Mouse (Mus musculus) heart, embryonic 12.5 days (tissue): ENCODE results near the gene Mfap1b. TPM values are rescaled to one million over a fixed set of nuclear protein-coding genes. Genes with fewer than 3 reads are reported as not detected.

Source experiments
- ATAC-seq: fragments of 200-750 bp; cut with Nextera tagmentation; 2 replicates; pipeline ENCODE4 v1.8.0; 2017; ENCODE audit warnings: moderate TSS enrichment, moderate library complexity; ENCODE audit not compliant: insufficient number of reproducible peaks, low FRiP score
- H3K27ac ChIP-seq: fragments of 300-500 bp; sonication (generic); 2 replicates; pipeline ENCODE4 v1.5.1; 2016; ENCODE audit warnings: mild to moderate bottlenecking, moderate library complexity; ENCODE audit not compliant: poor library complexity, severe bottlenecking
- H3K27me3 ChIP-seq: fragments of 300-500 bp; sonication (generic); replicated peaks from 2 replicates; pipeline ENCODE4 v1.6.1; 2016; ENCODE audit warnings: mild to moderate bottlenecking, moderate library complexity
- H3K36me3 ChIP-seq: fragments of 300-500 bp; sonication (generic); 2 replicates; pipeline ENCODE4 v1.6.1; 2016; ENCODE audit warnings: mild to moderate bottlenecking, moderate library complexity
- H3K4me1 ChIP-seq: fragments of 300-500 bp; sonication (generic); replicated peaks from 2 replicates; pipeline ENCODE4 v1.6.1; 2016; ENCODE audit warnings: mild to moderate bottlenecking
- H3K4me2 ChIP-seq: fragments of 300-500 bp; sonication (generic); 2 replicates; pipeline ENCODE4 v1.6.1; 2016; ENCODE audit warnings: mild to moderate bottlenecking, moderate library complexity
- H3K4me3 ChIP-seq: fragments of 300-500 bp; sonication (generic); 2 replicates; pipeline ENCODE4 v1.5.1; 2016; ENCODE audit warnings: mild to moderate bottlenecking
- H3K9ac ChIP-seq: fragments of 300-500 bp; sonication (generic); 2 replicates; pipeline ENCODE4 v1.6.1; 2016; ENCODE audit warnings: mild to moderate bottlenecking, moderate library complexity
- H3K9me3 ChIP-seq: fragments of 300-500 bp; sonication (generic); replicated peaks from 2 replicates; pipeline ENCODE4 v1.6.1; 2016; ENCODE audit warnings: mild to moderate bottlenecking, moderate library complexity
- WGBS: fragments of 180-500 bp; shearing (Covaris S2); methylation state at CpG from one replicate; pipeline ENCODE4 v1.1.7; 2016; 5-methylcytosine and 5-hydroxymethylcytosine counted together
- polyA plus RNA-seq: library from polyadenylated mRNA; unstranded; fragments of >200 nt; fragmentation: Nextera tagmentation; extraction: Ambion mirVana; gene quantifications from 2 replicates; pipeline ENCODE4 v1.2.1, GENCODE M21; 2016

The Mfap1b gene
- polyA plus RNA-seq, 1 experiment from 2014 or later, result 48.4 TPM

GRCm38 (mm10) chr2:121460071-121460470 is 13.8 kb downstream of the Mfap1b start:
- Histone ChIP-seq H3K27me3 (no peaks in the 10 kb centered on the region), H3K27ac (no peak overlapping the region), H3K4me2 (no peak overlapping the region), H3K9me3 (no peaks in the 10 kb centered on the region), H3K9ac (no peak overlapping the region), H3K4me1 (peaks cover 4% of the 10 kb centered on the region), H3K36me3 (peaks cover 18% of the 10 kb centered on the region), H3K4me3 (no peak overlapping the region)
- no peak for ATAC-seq
- 72% methylated on average over 2 of the region's 2 CpGs for WGBS

DNA sequence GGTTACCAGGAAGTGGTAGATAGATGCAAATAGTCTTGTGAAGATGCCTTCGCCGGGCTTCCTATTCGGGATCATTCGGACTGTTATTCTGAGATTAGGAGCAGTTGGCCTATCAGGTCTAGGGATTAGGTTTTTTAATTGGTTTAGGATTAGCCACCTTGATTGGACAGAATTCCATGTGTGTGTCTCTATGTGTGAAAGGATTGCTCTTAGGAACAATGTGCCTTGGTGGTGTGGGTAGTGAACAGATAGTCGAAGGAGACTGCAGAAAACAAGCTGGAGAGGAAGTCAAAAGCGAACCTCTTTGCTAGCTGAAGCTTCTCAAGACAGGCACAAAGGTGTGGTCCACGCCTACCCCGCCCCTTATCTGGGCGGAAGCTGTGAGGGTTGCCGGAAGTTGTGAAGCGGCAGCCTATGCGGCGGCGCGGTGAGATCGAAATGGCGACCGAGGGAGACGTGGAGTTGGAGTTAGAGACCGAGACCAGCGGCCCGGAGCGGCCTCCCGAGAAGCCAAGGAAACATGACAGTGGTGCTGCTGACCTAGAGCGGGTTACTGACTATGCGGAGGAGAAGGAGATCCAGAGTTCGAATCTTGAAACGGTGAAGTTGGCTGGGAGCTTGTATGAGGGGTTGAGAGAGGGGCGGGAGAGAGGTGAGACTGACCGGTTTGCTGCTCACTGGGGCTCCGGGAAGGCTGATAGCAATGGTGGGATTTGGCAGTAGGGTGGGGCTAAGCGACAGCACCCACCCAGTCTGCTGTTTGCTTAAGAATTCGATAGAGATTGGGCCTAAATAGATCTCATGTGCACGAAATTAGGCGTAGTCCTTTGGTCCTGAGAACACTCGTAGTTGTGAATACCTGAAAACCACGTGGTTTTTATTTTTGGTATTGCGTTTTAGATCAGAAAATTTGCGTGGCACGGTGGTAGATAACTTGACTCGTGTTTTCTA is 16.9 kb downstream of the Mfap1b start, which contains the start of gene Serinc4:
Gene Serinc4 (minus strand): TSS at position 90 of the 951 bp plus-strand sequence.
- H3K4me3 ChIP-seq, result peak within 1 kb of the TSS; percentile 70
- peak within 1 kb of the TSS; percentile 83 for H3K9ac ChIP-seq
- peaks cover 42% of the 10 kb centered on the region for H3K36me3 ChIP-seq

GRCm38 (mm10) chr2:121455534-121455933 is 18.3 kb downstream of the Mfap1b start:
- Histone ChIP-seq H3K27ac (no peak overlapping the region), H3K27me3 (no peaks in the 10 kb centered on the region), H3K9me3 (no peaks in the 10 kb centered on the region), H3K4me3 (no peak overlapping the region), H3K4me1 (peaks cover 36% of the 10 kb centered on the region), H3K9ac (no peak overlapping the region), H3K36me3 (peaks cover 47% of the 10 kb centered on the region), H3K4me2 (no peak overlapping the region)
- whole genome bisulfite sequencing, result 78% methylated on average over 5 of the region's 5 CpGs
- no peak for ATAC-seq

More for the DNA sequence above, 16.9 kb downstream of the Mfap1b start, which contains the start of gene Serinc4:
- Histone ChIP-seq H3K4me1 (peaks cover 25% of the 10 kb centered on the region), H3K4me2 (peak within 1 kb of the TSS; percentile 74), H3K27ac (peak within 1 kb of the TSS; percentile 81), H3K9me3 (no peaks in the 10 kb centered on the region), H3K27me3 (no peaks in the 10 kb centered on the region)
- ATAC-seq, result peak; percentile 89
- 2% methylated on average over 41 of the region's 41 CpGs for WGBS

- no peak for ATAC-seq
- H3K27ac ChIP-seq, result peak overlapping the region; percentile 79
- no peaks in the 10 kb centered on the region for H3K9me3 ChIP-seq
- H3K4me2 ChIP-seq, result peak overlapping the region; percentile 34
- H3K36me3 ChIP-seq, result peaks cover 39% of the 10 kb centered on the region
- H3K9ac ChIP-seq, result no peak overlapping the region
- H3K4me1 ChIP-seq, result peaks cover 39% of the 10 kb centered on the region
- H3K4me3 ChIP-seq, result no peak overlapping the region
- WGBS, result 81% methylated on average over 6 of the region's 6 CpGs
- H3K27me3 ChIP-seq, result no peaks in the 10 kb centered on the region
These were observed 19.9 kb downstream of the Mfap1b start for GRCm38 (mm10) chr2:121453917-121454316.

- Histone ChIP-seq H3K4me3 (no peak within 1 kb of the TSS), H3K36me3 (peaks cover 33% of the 10 kb centered on the region), H3K27ac (peak within 1 kb of the TSS; percentile 79), H3K4me1 (peaks cover 40% of the 10 kb centered on the region), H3K9ac (no peak within 1 kb of the TSS), H3K4me2 (peak within 1 kb of the TSS; percentile 34), H3K27me3 (no peaks in the 10 kb centered on the region), H3K9me3 (no peaks in the 10 kb centered on the region)
- 57% methylated on average over 4 of the region's 4 CpGs for WGBS
- ATAC-seq, result no peak
These were observed 20.9 kb downstream of the Mfap1b start, which contains the start of gene Hypk for GRCm38 (mm10) chr2:121452990-121453389. Gene Hypk, plus strand, starts transcription at chr2:121453290.

- peak overlapping the region; percentile 34 for H3K4me2 ChIP-seq
These were observed 21.5 kb downstream of the Mfap1b start for GRCm38 (mm10) chr2:121452361-121452760.

DNA sequence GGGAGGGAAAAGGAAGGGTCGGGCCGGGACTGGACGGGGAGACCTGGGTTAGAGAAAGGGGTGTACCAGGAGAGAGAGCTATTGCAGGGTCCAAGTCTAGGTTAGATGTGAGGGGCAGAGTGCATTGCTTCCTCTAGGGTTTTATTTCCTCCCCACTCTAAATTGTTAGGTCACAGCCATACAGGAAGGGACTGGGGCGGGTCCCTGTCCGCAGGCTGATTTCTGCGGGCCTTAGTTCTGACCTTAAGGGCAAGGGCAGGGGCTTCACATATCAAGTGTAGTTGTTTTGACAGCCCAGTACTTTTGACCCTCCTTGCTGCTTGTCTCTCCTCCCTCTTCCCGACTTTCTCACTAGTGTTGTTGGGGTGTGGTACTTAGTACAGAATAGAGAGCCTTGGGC is 23.8 kb downstream of the Mfap1b start:
- WGBS, result under 1% methylated on average over 7 of the region's 7 CpGs
- H3K4me2 ChIP-seq, result peak overlapping the region; percentile 86
- H3K9ac ChIP-seq, result peak overlapping the region; percentile 96

More at GRCm38 (mm10) chr2:121452361-121452760, 21.5 kb downstream of the Mfap1b start:
- H3K9ac ChIP-seq, result no peak overlapping the region
- H3K36me3 ChIP-seq, result peaks cover 33% of the 10 kb centered on the region
- H3K4me1 ChIP-seq, result peaks cover 46% of the 10 kb centered on the region
- peak overlapping the region; percentile 79 for H3K27ac ChIP-seq
- WGBS, result 64% methylated on average over 4 of the region's 4 CpGs
- no peaks in the 10 kb centered on the region for H3K9me3 ChIP-seq
- no peaks in the 10 kb centered on the region for H3K27me3 ChIP-seq
- no peak for ATAC-seq
- H3K4me3 ChIP-seq, result no peak overlapping the region

DNA sequence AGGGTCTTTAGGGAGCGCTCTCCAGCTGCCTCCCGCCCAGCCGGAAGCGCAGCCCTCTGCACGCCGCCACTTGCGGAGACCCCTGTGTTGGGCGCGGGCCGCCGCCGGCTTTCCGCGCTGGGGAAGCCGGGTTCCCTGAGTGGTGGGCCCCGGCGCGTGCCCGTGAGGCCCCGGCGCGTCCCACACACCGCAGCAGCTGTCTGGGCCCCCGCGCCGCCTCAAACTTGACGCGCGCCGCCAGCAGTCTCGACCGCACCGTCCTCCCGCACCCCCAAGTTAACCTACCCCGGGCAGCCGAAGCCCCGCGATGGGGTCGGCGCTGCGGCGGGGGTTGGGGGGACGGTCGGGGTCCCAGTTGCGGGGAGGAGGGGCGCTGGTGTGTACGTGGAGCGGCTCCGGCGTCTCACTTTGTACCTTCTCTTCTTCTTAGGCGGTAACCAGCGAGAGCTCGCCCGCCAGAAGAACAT is 24.3 kb downstream of the Mfap1b start:
- 0% methylated on average over 53 of the region's 54 CpGs for WGBS
- ATAC-seq, result peak; percentile 9
- peak overlapping the region; percentile 98 for H3K27ac ChIP-seq
- peaks cover 42% of the 10 kb centered on the region for H3K4me1 ChIP-seq
- H3K4me3 ChIP-seq, result peak overlapping the region; percentile 90
- peak overlapping the region; percentile 86 for H3K4me2 ChIP-seq
- H3K9me3 ChIP-seq, result no peaks in the 10 kb centered on the region
- H3K36me3 ChIP-seq, result peaks cover 31% of the 10 kb centered on the region
- peak overlapping the region; percentile 96 for H3K9ac ChIP-seq
- no peaks in the 10 kb centered on the region for H3K27me3 ChIP-seq

More for the DNA sequence above, 23.8 kb downstream of the Mfap1b start:
- ATAC-seq, result no peak
- Histone ChIP-seq H3K4me1 (peaks cover 42% of the 10 kb centered on the region), H3K27me3 (no peaks in the 10 kb centered on the region), H3K36me3 (peaks cover 33% of the 10 kb centered on the region), H3K27ac (peak overlapping the region; percentile 98), H3K9me3 (no peaks in the 10 kb centered on the region), H3K4me3 (peak overlapping the region; percentile 90)

- H3K4me3 ChIP-seq, result peak within 1 kb of the TSS; percentile 90
- H3K9me3 ChIP-seq, result no peaks in the 10 kb centered on the region
- no peaks in the 10 kb centered on the region for H3K27me3 ChIP-seq
- WGBS, result under 1% methylated on average over 73 of the region's 74 CpGs
- peak; percentile 99 for ATAC-seq
- peak within 1 kb of the TSS; percentile 98 for H3K27ac ChIP-seq
- H3K4me1 ChIP-seq, result peaks cover 40% of the 10 kb centered on the region
- peaks cover 27% of the 10 kb centered on the region for H3K36me3 ChIP-seq
- H3K4me2 ChIP-seq, result peak within 1 kb of the TSS; percentile 89
- peak within 1 kb of the TSS; percentile 96 for H3K9ac ChIP-seq
These were observed 24.9 kb downstream of the Mfap1b start, which contains the start of gene Serf2 for GRCm38 (mm10) chr2:121448739-121449535. Gene Serf2, plus strand, starts transcription at chr2:121449195.

- Histone ChIP-seq H3K36me3 (peaks cover 19% of the 10 kb centered on the region), H3K4me2 (peak overlapping the region; percentile 89), H3K9ac (peak overlapping the region; percentile 79), H3K9me3 (no peaks in the 10 kb centered on the region), H3K4me1 (peaks cover 35% of the 10 kb centered on the region), H3K27me3 (no peaks in the 10 kb centered on the region), H3K4me3 (peak overlapping the region; percentile 90), H3K27ac (peak overlapping the region; percentile 97)
- WGBS, result 13% methylated on average over 9 of the region's 9 CpGs
- ATAC-seq, result no peak
These were observed 25.7 kb downstream of the Mfap1b start for GRCm38 (mm10) chr2:121448136-121448535.
